Mouse (Mus musculus) heart, embryonic 12.5 days (tissue): ENCODE measurements around the gene Crebbp. TPM values are rescaled to one million over a fixed set of nuclear protein-coding genes. Genes with fewer than 3 reads are reported as not detected.

Experiments used
- microRNA-seq: library from miRNA; unstranded; fragments of <30 nt; microRNA quantifications from one replicate; pipeline ENCODE4, GENCODE M21; 2017
- polyA plus RNA-seq: library from polyadenylated mRNA; unstranded; fragments of >200 nt; fragmentation: Nextera tagmentation; extraction: Ambion mirVana; gene quantifications from 2 replicates; pipeline ENCODE4 v1.2.1, GENCODE M21; 2016

The Crebbp gene
- polyA plus RNA-seq, 1 experiment from 2014 or later, result 23.2 TPM

Small RNAs within 50 kb of the gene (microRNA-seq; reads per million reads assigned to microRNA genes)
- not detected for gene Gm23413

Other genes with a start within 250 kb of the Crebbp start
- gene Nlrc3, start 237.4 kb downstream of the Crebbp start, polyA plus RNA-seq, result 1.6 TPM in 2 replicates
- gene Slx4, start 210.2 kb downstream of the Crebbp start, polyA plus RNA-seq, result 14.8 and 18.2 TPM in 2 replicates
- 3.4 and 5.0 TPM in 2 replicates for gene Dnase1, start 177.1 kb downstream of the Crebbp start, polyA plus RNA-seq
- gene Trap1, start 136.2 kb downstream of the Crebbp start, polyA plus RNA-seq, result 97.3 and 102 TPM in 2 replicates
- 0.88 and 1.4 TPM in 2 replicates for gene Adcy9, start 206.5 kb upstream of the Crebbp start, polyA plus RNA-seq